Mouse (Mus musculus) cerebellum, postnatal 4 days (tissue): ENCODE results near the gene Glp1r.

ENCODE experiments used
- DNase-seq, 2 experiments: peaks; one replicate each; pipeline ENCODE4 v3.0.0; 2022; ENCODE audit warnings: low spot score in 2 of 2, mixed read lengths in 1 of 2

Gene Glp1r

GRCm38 (mm10) chr17:30912536-30912935, 10.9 kb downstream of the Glp1r start:
- DNase-seq, result no peak

GRCm38 (mm10) chr17:30914264-30914663, 12.6 kb downstream of the Glp1r start:
- DNase-seq, result no peak

- DNase-seq, result no peak
These were observed 21.9 kb downstream of the Glp1r start for GRCm38 (mm10) chr17:30923566-30923965.

- DNase-seq, result no peak
These were observed 29.2 kb downstream of the Glp1r start for GRCm38 (mm10) chr17:30930827-30931226.

GRCm38 (mm10) chr17:30932836-30933235, 31.2 kb downstream of the Glp1r start:
- DNase-seq, result no peak

- DNase-seq, result no peak
These were observed 33.7 kb downstream of the Glp1r start for GRCm38 (mm10) chr17:30935301-30935700.

GRCm38 (mm10) chr17:30938554-30938953, 36.9 kb downstream of the Glp1r start:
- DNase-seq, result no peak

- no peak for DNase-seq
These were observed 46.8 kb downstream of the Glp1r start for GRCm38 (mm10) chr17:30948382-30948781.

- peak; percentile 59 to 84 for DNase-seq
These were observed 49.2 kb downstream of the Glp1r start for GRCm38 (mm10) chr17:30950780-30951179.

- DNase-seq, result no peak
These were observed 50.0 kb downstream of the Glp1r start for GRCm38 (mm10) chr17:30951600-30951999.

- DNase-seq, result no peak
These were observed 52.7 kb downstream of the Glp1r start, which contains the start of gene Umodl1 for GRCm38 (mm10) chr17:30954340-30954739. TSS of gene Umodl1 (plus strand) at chr17:30954640.

GRCm38 (mm10) chr17:30961936-30962592, 60.4 kb downstream of the Glp1r start:
- no peak for DNase-seq

- DNase-seq, result no peak
These were observed 61.3 kb downstream of the Glp1r start for GRCm38 (mm10) chr17:30962880-30963279.

GRCm38 (mm10) chr17:30969983-30970382, 68.4 kb downstream of the Glp1r start:
- no peak for DNase-seq

GRCm38 (mm10) chr17:30971877-30972276, 70.3 kb downstream of the Glp1r start:
- no peak for DNase-seq

GRCm38 (mm10) chr17:30973332-30973731, 71.7 kb downstream of the Glp1r start:
- DNase-seq, result peak in 1 of 2 experiments; percentile 23

GRCm38 (mm10) chr17:30977290-30977689, 75.7 kb downstream of the Glp1r start:
- no peak for DNase-seq

GRCm38 (mm10) chr17:30978556-30978955, 76.9 kb downstream of the Glp1r start:
- no peak for DNase-seq

GRCm38 (mm10) chr17:30983521-30983920, 81.9 kb downstream of the Glp1r start:
- no peak for DNase-seq

GRCm38 (mm10) chr17:30990254-30990653, 88.6 kb downstream of the Glp1r start:
- DNase-seq, result peak in 1 of 2 experiments; percentile 21
